Mouse (Mus musculus) olfactory bulb, adult 2 months (tissue): ENCODE measurements at regions not wholly inside any gene's neighbourhood (a gene's known extent, or its start where the extent isn't known, plus 50 kb on each side); places are given as distances from the start of the nearest gene placed in this dataset.

Experiments
- CTCF ChIP-seq: fragments of 200-500 bp; IDR thresholded peaks from 2 replicates; pipeline ENCODE4 v1.5.1; 2012; ENCODE audit warnings: low read depth, mild to moderate bottlenecking, low read length, moderate library complexity; ENCODE audit not compliant: insufficient read depth
- POLR2A ChIP-seq: fragments of 200-500 bp; IDR thresholded peaks from 2 replicates; pipeline ENCODE4 v1.6.1; 2012; ENCODE audit warnings: mild to moderate bottlenecking, low read depth, low read length, moderate library complexity; ENCODE audit not compliant: insufficient read depth

- TF ChIP-seq CTCF (no peak), POLR2A (no peak)
Measured at GRCm38 (mm10) chr9:87556953-87557394, 174.1 kb downstream of the Tbx18 start.
